Mouse (Mus musculus): ENCODE results near the gene Arhgap28.

GRCm38 (mm10) chr17:68046341-68046675 is 42.4 kb upstream of the Arhgap28 start:
- TF ChIP-seq CTCF (IDR thresholded peaks at IDR 0.05; ENCODE audit: extremely low read depth, insufficient read depth, low read length), result no peak
- TF ChIP-seq POLR2A (IDR thresholded peaks at IDR 0.05; ENCODE audit: extremely low read depth, insufficient read depth, low read length), result no peak

Measured in cortical plate, adult 2 months (tissue).